Mouse (Mus musculus): ENCODE measurements at regions not wholly inside any gene's neighbourhood (a gene's known extent, or its start where the extent isn't known, plus 50 kb on each side); places are given as distances from the start of the nearest gene placed in this dataset.

DNA sequence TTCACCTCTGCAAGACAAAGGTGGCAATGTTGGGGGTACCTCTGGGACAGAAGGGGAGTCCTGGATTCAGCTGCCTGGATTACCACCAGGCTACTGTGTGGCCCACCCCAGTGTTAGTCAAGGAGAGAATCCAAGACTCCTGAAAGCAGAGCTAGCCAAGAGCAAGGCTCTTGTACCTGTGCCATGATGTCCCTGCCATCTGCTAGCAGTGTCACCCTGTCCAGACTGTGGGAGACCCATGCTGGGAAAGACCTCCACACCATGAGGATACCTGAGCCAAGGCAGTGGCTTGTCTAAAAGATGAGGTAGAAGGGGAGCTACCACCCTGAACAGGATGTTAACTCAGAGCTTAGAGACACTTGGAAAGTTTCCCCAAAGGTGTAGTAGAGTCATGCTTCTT lies 79.6 kb upstream of the Smim23 start:
- no peak for TF ChIP-seq CTCF (IDR thresholded peaks at IDR 0.05; ENCODE audit: borderline replicate concordance, insufficient read depth, low read depth, low read length)
- TF ChIP-seq POLR2A (IDR thresholded peaks at IDR 0.05; ENCODE audit: borderline replicate concordance, insufficient read depth, low read length), result no peak

All from cerebellum, adult 2 months (tissue).